Mouse (Mus musculus) heart, postnatal 0 days (tissue): ENCODE measurements around the gene Srrm3.

Source experiments
- CTCF ChIP-seq: IDR thresholded peaks from 2 replicates; pipeline ENCODE4 v1.5.1; 2016; ENCODE audit warnings: antibody characterized with exemption, control low read depth, low read depth
- EP300 ChIP-seq: IDR thresholded peaks from 2 replicates; pipeline ENCODE4 v1.6.1; 2016; ENCODE audit warnings: antibody characterized with exemption, low read depth

GRCm38 (mm10) chr5:135764971-135765370 is 41.7 kb upstream of the Srrm3 start:
- TF ChIP-seq CTCF (no peak), EP300 (no peak)
